Comparison of ENCODE assay signal across 22 mouse cellular contexts in the genomic region with DNA sequence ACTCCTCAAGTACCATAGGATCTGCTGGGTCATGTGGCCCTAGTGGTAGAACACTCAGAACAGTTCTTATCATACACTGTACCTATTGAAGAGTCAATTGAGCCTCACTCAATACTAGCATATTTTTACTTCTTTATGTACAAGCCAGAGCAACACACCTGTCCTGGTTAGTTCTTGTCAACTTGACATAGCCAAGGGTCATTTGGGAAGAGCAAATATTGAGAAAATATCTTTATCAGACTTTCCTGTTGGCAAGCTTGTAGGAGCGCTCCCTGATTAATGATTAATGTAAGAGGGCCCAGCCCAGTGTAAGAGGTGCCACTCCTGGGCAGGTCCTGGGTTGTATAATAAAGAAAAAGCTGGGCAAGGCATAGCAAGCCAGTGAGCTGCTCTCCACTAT.
DNase-seq lines count a peak whose midpoint lies in the region; ATAC-seq and TF ChIP-seq lines count a peak whose summit lies in the region.
"Had no signal": no experiment of that assay in that cellular context is flagged by ENCODE, and none has a peak within 500 bp of the region (broad histone marks: within the 10 kb centered on the region; RNA-seq: fewer than 3 reads in every experiment).

No protein-coding gene starts in this region.

- H3K9ac ChIP-seq in liver, embryonic 15.5 days: no peak overlapping the region
- no peak overlapping the region for H3K9ac ChIP-seq in liver, embryonic 11.5 days (ENCODE audit: low read depth, low read length)
- H3K9ac ChIP-seq in lung, postnatal 0 days (replicated peaks; ENCODE audit: low read depth): no peak overlapping the region
- no peak overlapping the region for H3K9ac ChIP-seq in stomach, embryonic 16.5 days (ENCODE audit: low read length)
- H3K9ac ChIP-seq: heart, embryonic 15.5 days; liver, embryonic 14.5 days; midbrain, embryonic 12.5 days had no signal

- no peak overlapping the region for H3K4me3 ChIP-seq in liver, embryonic 15.5 days (replicated peaks)
- H3K4me3 ChIP-seq in liver, embryonic 11.5 days (ENCODE audit: low read depth, low read length): no peak overlapping the region
- no peak overlapping the region for H3K4me3 ChIP-seq in lung, postnatal 0 days (ENCODE audit: low read depth, low read length)
- no peak overlapping the region for H3K4me3 ChIP-seq in stomach, embryonic 16.5 days (replicated peaks; ENCODE audit: low read length)
- H3K4me3 ChIP-seq: erythroblast, embryonic 14.5 days; gastrocnemius, adult 2 months; heart, embryonic 15.5 days; midbrain, embryonic 12.5 days had no signal

- H3K9me3 ChIP-seq in liver, embryonic 15.5 days (replicated peaks): no peaks in the 10 kb centered on the region
- no peaks in the 10 kb centered on the region for H3K9me3 ChIP-seq in liver, embryonic 11.5 days (ENCODE audit: control insufficient read depth, low read length)
- H3K9me3 ChIP-seq in lung, postnatal 0 days (ENCODE audit: low read length): no peaks in the 10 kb centered on the region
- H3K9me3 ChIP-seq in stomach, embryonic 16.5 days (replicated peaks; ENCODE audit: control insufficient read depth, low read length): no peaks in the 10 kb centered on the region
- H3K9me3 ChIP-seq: heart, embryonic 15.5 days; midbrain, embryonic 12.5 days had no signal

- H3K4me2 ChIP-seq in liver, embryonic 15.5 days: no peak overlapping the region
- no peak overlapping the region for H3K4me2 ChIP-seq in liver, embryonic 11.5 days
- no peak overlapping the region for H3K4me2 ChIP-seq in lung, postnatal 0 days (replicated peaks; ENCODE audit: low read depth, low read length)
- H3K4me2 ChIP-seq in stomach, embryonic 16.5 days (ENCODE audit: low read depth, low read length): no peak overlapping the region
- H3K4me2 ChIP-seq: heart, embryonic 15.5 days; midbrain, embryonic 12.5 days had no signal

- no peak overlapping the region for H3K27ac ChIP-seq in liver, embryonic 15.5 days (replicated peaks)
- no peak overlapping the region for H3K27ac ChIP-seq in liver, embryonic 11.5 days (ENCODE audit: low read depth, low read length)
- no peak overlapping the region for H3K27ac ChIP-seq in lung, postnatal 0 days (ENCODE audit: low read length)
- no peak overlapping the region for H3K27ac ChIP-seq in stomach, embryonic 16.5 days (ENCODE audit: low read length)
- H3K27ac ChIP-seq: gastrocnemius, adult 2 months; heart, embryonic 15.5 days; liver, embryonic 14.5 days; midbrain, embryonic 12.5 days had no signal

- peak; percentile 42; the same call in 1 of the 2 replicates for ATAC-seq in liver, embryonic 15.5 days (ENCODE audit: insufficient read depth)
- ATAC-seq in liver, embryonic 11.5 days (replicated peaks; ENCODE audit: low FRiP score): no peak
- ATAC-seq in lung, postnatal 0 days: peak; percentile 99
- ATAC-seq in stomach, embryonic 16.5 days (ENCODE audit: insufficient read depth, low FRiP score): peak; percentile 98
- ATAC-seq: forebrain, embryonic 16.5 days had no signal

- TF ChIP-seq EP300 in lung, postnatal 0 days (IDR thresholded peaks at IDR 0.05): peak; percentile 99

- WGBS in liver, embryonic 15.5 days (ENCODE audit: insufficient replicate concordance): 63% methylated on average over 1 of the region's 1 CpGs
- 71% methylated on average over 1 of the region's 1 CpGs for WGBS in liver, embryonic 11.5 days
- 21% methylated on average over 1 of the region's 1 CpGs for WGBS in large intestine, adult 2 months
- 62% methylated on average over 1 of the region's 1 CpGs for WGBS in lung, postnatal 0 days
- WGBS in stomach, embryonic 16.5 days: 82% methylated on average over 1 of the region's 1 CpGs

- H3K27me3 ChIP-seq in liver, embryonic 15.5 days: no peaks in the 10 kb centered on the region
- H3K27me3 ChIP-seq in liver, embryonic 11.5 days (replicated peaks; ENCODE audit: control insufficient read depth, insufficient read depth, low read length): no peaks in the 10 kb centered on the region
- H3K27me3 ChIP-seq in lung, postnatal 0 days (replicated peaks; ENCODE audit: insufficient read depth, low read length): no peaks in the 10 kb centered on the region
- no peaks in the 10 kb centered on the region for H3K27me3 ChIP-seq in stomach, embryonic 16.5 days (ENCODE audit: control insufficient read depth, insufficient read depth, low read length)
- H3K27me3 ChIP-seq: heart, embryonic 15.5 days; midbrain, embryonic 12.5 days had no signal

- no peak for TF ChIP-seq CTCF in lung, postnatal 0 days (IDR thresholded peaks at IDR 0.05)

- DNase-seq in liver, embryonic 11.5 days (ENCODE audit: low spot score): no peak
- DNase-seq in large intestine, adult 2 months (ENCODE audit: low read depth, low spot score): peak; percentile 71
- peak; percentile 92 for DNase-seq in lung, postnatal 0 days (ENCODE audit: low spot score)
- no peak for DNase-seq in spleen, postnatal 4 days (ENCODE audit: low spot score in 2 of 2)
- DNase-seq in retina, embryonic 14.5 days (ENCODE audit: low spot score): no peak
- no peak for DNase-seq in adrenal gland, adult 2 months
- DNase-seq: adrenal gland, postnatal 14 days; cerebellum, adult 11-12 months; cerebellum, postnatal 36 days; gastrocnemius, adult 2 months; heart, adult 18-20 months; kidney, postnatal 4 days; layer of hippocampus, postnatal 36 days; left cerebral cortex, postnatal 4 days; thymus, adult 18-20 months had no signal

- no peaks in the 10 kb centered on the region for H3K36me3 ChIP-seq in liver, embryonic 15.5 days (replicated peaks)
- H3K36me3 ChIP-seq in liver, embryonic 11.5 days (ENCODE audit: control insufficient read depth, insufficient read depth, low read length): no peaks in the 10 kb centered on the region
- no peaks in the 10 kb centered on the region for H3K36me3 ChIP-seq in lung, postnatal 0 days (ENCODE audit: insufficient read depth, low read length)
- H3K36me3 ChIP-seq in stomach, embryonic 16.5 days (ENCODE audit: control insufficient read depth, insufficient read depth, low read length): no peaks in the 10 kb centered on the region
- H3K36me3 ChIP-seq: heart, embryonic 15.5 days; midbrain, embryonic 12.5 days had no signal

- H3K4me1 ChIP-seq in liver, embryonic 15.5 days (replicated peaks): no peaks in the 10 kb centered on the region
- H3K4me1 ChIP-seq in liver, embryonic 11.5 days (replicated peaks; ENCODE audit: control insufficient read depth, insufficient read depth, low read length): no peaks in the 10 kb centered on the region
- H3K4me1 ChIP-seq in lung, postnatal 0 days (ENCODE audit: insufficient read depth, low read depth, low read length): no peaks in the 10 kb centered on the region
- H3K4me1 ChIP-seq in stomach, embryonic 16.5 days (ENCODE audit: control insufficient read depth, insufficient read depth, low read length): no peaks in the 10 kb centered on the region
- H3K4me1 ChIP-seq: heart, embryonic 15.5 days; midbrain, embryonic 12.5 days had no signal

Comparison
In these comparisons a context has a peak if more than half of its experiments do, and no peak if none do; other contexts are left out.
1. DNase-seq: peak in large intestine, adult 2 months (single experiment) and lung, postnatal 0 days (single experiment); none in liver, embryonic 11.5 days (single experiment), spleen, postnatal 4 days (0 of 2), retina, embryonic 14.5 days (single experiment) and adrenal gland, adult 2 months (single experiment).